Mouse (Mus musculus): Measurements from ENCODE around the gene Slc16a14.

Slc16a14 gene

GRCm38 (mm10) chr1:84868311-84868710 is 66.6 kb downstream of the Slc16a14 start:
- DNase-seq (ENCODE audit: low read depth, low spot score) = no peak

GRCm38 (mm10) chr1:84866706-84867230 is 68.2 kb downstream of the Slc16a14 start:
- DNase-seq (ENCODE audit: low read depth, low spot score) = no peak

GRCm38 (mm10) chr1:84866231-84866630 is 68.7 kb downstream of the Slc16a14 start:
- DNase-seq (ENCODE audit: low read depth, low spot score) = no peak

- DNase-seq (ENCODE audit: low read depth, low spot score) = no peak
These were observed 70.3 kb downstream of the Slc16a14 start for GRCm38 (mm10) chr1:84864645-84865044.

- no peak for DNase-seq (ENCODE audit: low read depth, low spot score)
These were observed 73.7 kb downstream of the Slc16a14 start for GRCm38 (mm10) chr1:84861255-84861630.

- DNase-seq (ENCODE audit: low read depth, low spot score) = no peak
These were observed 74.3 kb downstream of the Slc16a14 start for GRCm38 (mm10) chr1:84860360-84861254.

- no peak for DNase-seq (ENCODE audit: low read depth, low spot score)
These were observed 75.3 kb downstream of the Slc16a14 start for GRCm38 (mm10) chr1:84859597-84859996.
